Mouse (Mus musculus): Measurements from ENCODE around the gene Tenm1.
A peak's percentile ranks its signal among the peaks of the same experiment; 100 is the strongest.

Gene Tenm1

GRCm38 (mm10) chrX:43428855-43429263 is at the start of gene Tenm1:
Tenm1 (minus strand) TSS chrX:43429126.
- DNase-seq, result peak; percentile 69 to 75

- DNase-seq, result no peak
These were observed 38.4 kb upstream of the Tenm1 start for GRCm38 (mm10) chrX:43467311-43467710.

GRCm38 (mm10) chrX:43430581-43430980 is 1.7 kb upstream of the Tenm1 start:
- DNase-seq, result peak; percentile 51 to 53

GRCm38 (mm10) chrX:43429982-43430531 is 1.1 kb upstream of the Tenm1 start:
- peak; percentile 47 to 67 for DNase-seq

- peak; percentile 51 to 52 for DNase-seq
These were observed 411 bp upstream of the Tenm1 start for GRCm38 (mm10) chrX:43429337-43429736.

- DNase-seq, result peak; percentile 40 to 49
These were observed 963 bp downstream of the Tenm1 start for GRCm38 (mm10) chrX:43427961-43428365.

GRCm38 (mm10) chrX:43427111-43427510 is 1.8 kb downstream of the Tenm1 start:
- DNase-seq, result peak; percentile 65 to 68

- no peak for DNase-seq
These were observed 31.0 kb downstream of the Tenm1 start for GRCm38 (mm10) chrX:43397957-43398356.

- DNase-seq, result no peak
These were observed 40.8 kb downstream of the Tenm1 start for GRCm38 (mm10) chrX:43388106-43388505.

- no peak for DNase-seq
These were observed 56.4 kb downstream of the Tenm1 start for GRCm38 (mm10) chrX:43372526-43372925.

- DNase-seq, result peak in 1 of 2 experiments; percentile 34
These were observed 109.6 kb downstream of the Tenm1 start for GRCm38 (mm10) chrX:43319351-43319750.

GRCm38 (mm10) chrX:43317801-43318520 is 111.0 kb downstream of the Tenm1 start:
- peak; percentile 8 to 35 for DNase-seq

GRCm38 (mm10) chrX:43235844-43236243 is 193.1 kb downstream of the Tenm1 start:
- DNase-seq, result no peak

GRCm38 (mm10) chrX:43205003-43205402 is 223.9 kb downstream of the Tenm1 start:
- peak in 1 of 2 experiments; percentile 20 for DNase-seq

GRCm38 (mm10) chrX:43202249-43202783 is 226.6 kb downstream of the Tenm1 start:
- DNase-seq, result no peak

GRCm38 (mm10) chrX:43182975-43183374 is 246.0 kb downstream of the Tenm1 start:
- DNase-seq, result peak; percentile 34 to 69

GRCm38 (mm10) chrX:43151561-43151960 is 277.4 kb downstream of the Tenm1 start:
- peak; percentile 11 to 45 for DNase-seq

GRCm38 (mm10) chrX:43129696-43130095 is 299.2 kb downstream of the Tenm1 start:
- peak; percentile 3 to 49 for DNase-seq

GRCm38 (mm10) chrX:43122491-43122890 is 306.4 kb downstream of the Tenm1 start:
- DNase-seq, result peak; percentile 61 to 78

- peak; percentile 9 to 48 for DNase-seq
These were observed 306.9 kb downstream of the Tenm1 start for GRCm38 (mm10) chrX:43122001-43122400.

GRCm38 (mm10) chrX:42986100-42986499 is 442.8 kb downstream of the Tenm1 start:
- DNase-seq, result no peak

- peak in 1 of 2 experiments; percentile 14 for DNase-seq
These were observed 455.4 kb downstream of the Tenm1 start for GRCm38 (mm10) chrX:42973562-42973961.

GRCm38 (mm10) chrX:42967611-42968010 is 461.3 kb downstream of the Tenm1 start:
- DNase-seq, result no peak

- peak; percentile 22 to 55 for DNase-seq
These were observed 567.2 kb downstream of the Tenm1 start for GRCm38 (mm10) chrX:42861731-42862130.

Data from cerebellum, postnatal 14 days (tissue).